Mouse (Mus musculus) CD4-positive, CD25-positive, alpha-beta regulatory T cell, adult 4 months (primary cell): ENCODE measurements around the gene Xxylt1. TPM values are rescaled to one million over a fixed set of nuclear protein-coding genes. Genes with fewer than 3 reads are reported as not detected.

Experiments
- ATAC-seq: one replicate; pipeline ENCODE4 v1.8.0; 2017
- polyA plus RNA-seq, 2 experiments: library from polyadenylated mRNA; unstranded; fragments of 100-300 nt; shearing (Covaris generic); gene quantifications; one replicate each; pipeline ENCODE4 v1.2.1; 2017

Gene Xxylt1
- polyA plus RNA-seq, 2 experiments from 2014 or later: 31.2 to 32.9 TPM

DNA sequence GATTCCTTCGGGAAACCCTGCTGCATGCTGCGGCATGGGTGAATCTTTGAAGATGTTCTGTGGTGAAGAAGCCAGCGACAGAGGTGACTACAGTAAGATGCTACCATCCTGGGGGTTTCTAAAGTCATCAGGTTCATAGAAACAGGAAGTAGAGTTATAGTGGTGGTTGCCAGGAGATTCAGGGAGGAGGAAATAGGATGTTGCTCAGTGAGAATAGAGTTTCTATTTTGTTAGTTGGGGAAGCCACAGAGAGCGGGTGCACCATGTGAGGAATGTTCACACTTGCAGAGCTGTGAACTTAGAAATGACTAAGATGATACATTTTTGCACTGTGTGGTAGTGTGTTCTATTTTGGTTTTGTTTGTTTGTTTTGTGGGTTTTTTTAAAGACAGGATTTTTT is 133.0 kb downstream of the Xxylt1 start:
- ATAC-seq: peak; percentile 75

DNA sequence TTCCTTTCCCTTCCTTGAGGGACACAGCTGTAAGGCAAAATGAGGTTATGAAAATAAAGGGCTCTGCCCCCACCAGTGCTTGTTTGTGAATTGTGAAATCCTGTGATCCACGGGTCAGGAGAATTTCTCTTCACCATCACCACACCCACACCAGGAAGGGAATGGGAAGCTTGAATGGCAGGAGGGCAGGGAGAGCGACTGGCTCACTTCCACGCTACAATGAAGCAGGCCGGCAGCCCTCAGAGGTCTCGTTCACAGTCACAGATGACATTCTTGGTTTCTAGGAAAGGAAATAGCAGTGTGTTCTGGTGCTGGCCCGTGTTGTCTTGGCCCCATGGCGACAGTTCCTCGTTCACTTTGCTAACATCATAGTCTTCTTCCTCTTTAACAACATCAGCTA is 136.3 kb downstream of the Xxylt1 start:
- no peak for ATAC-seq

DNA sequence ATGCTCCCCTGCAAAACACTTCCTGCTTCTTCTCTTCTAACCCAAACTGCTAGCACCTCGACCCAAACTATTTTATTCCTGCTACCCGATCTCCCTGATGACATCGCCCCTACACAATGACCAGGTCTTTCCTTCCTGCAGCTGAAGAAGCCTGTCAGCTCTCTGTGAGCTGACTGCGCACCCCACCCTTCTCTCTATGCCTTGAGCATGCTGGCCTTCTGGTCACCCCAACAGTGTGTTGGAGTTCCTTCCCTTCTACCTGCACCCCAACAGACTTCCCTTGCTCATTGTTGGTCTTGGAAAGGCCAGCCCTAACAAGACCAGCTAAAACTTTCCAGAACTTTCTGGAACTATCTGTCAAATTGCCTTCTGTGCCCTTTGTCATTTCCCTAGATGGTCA is 137.3 kb downstream of the Xxylt1 start:
- no peak for ATAC-seq

DNA sequence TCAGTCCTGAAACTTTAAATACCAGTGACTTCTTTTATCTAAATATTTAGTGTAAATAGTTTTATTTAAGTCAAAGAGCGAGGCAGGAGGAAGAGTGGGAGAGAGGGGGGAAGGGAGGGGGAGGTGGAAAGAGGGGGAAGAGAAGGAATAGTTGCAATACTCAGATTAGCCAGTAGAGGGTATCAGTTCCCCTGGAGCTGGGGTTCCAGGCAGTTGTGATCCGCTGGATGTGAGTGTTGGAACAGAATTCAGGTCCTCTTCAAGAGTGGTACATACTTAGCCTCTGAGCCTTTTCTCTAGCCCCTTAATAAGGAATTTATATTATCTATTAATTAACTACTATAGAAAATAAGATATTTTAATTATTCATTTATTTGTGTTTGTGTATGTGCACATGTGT is 140.5 kb downstream of the Xxylt1 start:
- no peak for ATAC-seq

DNA sequence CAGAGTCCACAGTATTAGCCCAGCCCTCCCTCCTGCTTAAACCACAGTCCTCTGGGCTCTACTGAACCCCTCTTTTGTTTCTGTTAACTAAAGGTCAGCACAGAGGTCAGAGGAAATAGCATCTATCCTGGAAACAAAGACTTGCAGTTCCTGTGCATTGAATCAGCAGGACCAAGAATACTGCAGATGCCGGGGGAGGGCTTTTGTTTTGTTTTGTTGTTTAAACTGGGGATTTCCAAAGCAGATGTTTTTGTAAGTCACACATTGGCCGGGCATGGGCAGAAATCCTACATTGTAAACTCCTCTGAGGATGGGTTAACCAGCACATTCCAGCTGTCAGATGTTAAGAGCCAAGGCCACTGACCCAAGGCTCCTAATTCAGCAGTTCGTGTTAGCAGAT is 141.3 kb downstream of the Xxylt1 start:
- ATAC-seq: no peak

DNA sequence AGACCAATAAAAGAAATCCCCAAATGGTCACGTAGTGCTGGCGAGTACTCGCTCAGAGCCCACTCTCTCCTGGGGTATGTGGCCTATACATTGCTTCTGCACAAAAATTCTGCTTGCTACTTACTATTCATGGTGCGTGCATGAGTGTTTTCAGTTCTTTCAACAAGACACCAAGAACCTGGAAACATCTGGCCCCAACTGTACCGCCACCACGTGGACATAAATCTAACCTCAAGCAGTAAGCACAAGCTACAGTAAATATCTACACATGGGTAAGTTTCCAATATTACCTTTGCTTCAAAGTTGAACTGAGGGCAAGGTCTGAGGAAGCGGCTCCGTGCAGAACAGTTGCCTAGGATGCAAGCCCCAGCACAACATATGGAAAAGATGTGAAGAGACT is 142.0 kb downstream of the Xxylt1 start:
- ATAC-seq: no peak

DNA sequence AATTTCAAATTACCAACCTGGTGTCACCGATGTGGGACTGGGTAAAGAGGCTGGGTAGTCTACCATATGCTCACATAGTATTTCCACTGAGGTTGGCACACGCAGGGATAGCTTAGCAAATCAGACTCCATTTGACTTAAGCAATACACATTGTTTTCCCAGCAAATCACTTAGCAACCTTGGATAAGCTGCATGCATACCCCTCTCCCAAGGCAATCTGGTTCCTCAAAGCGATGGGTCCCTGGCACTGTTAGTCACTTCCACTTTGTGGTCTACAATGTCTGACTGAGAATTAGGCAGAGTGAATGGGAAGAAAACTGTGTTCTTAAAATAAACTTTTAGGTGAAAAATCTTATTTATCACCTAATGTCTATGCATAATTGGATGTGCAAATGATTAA is 142.6 kb downstream of the Xxylt1 start:
- ATAC-seq: no peak

DNA sequence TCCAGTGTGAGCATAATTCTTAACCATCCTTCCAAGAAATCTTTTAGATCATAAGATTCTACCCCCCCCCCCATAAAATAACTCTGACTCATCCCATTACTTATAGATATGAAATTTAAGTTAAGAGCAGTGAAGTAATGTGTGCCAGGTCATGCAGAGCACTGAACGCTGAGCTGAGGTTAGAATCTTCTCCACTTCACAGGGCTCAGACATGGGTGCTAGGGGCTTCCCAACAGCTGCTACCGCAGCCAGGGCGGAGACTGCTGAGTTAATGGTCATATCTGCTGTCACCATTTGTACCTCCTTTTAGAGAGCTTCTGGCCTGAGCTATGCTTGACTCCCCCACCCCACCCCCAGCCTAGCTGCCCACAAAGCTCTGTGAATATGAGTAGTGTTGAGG is 143.6 kb downstream of the Xxylt1 start:
- no peak for ATAC-seq

DNA sequence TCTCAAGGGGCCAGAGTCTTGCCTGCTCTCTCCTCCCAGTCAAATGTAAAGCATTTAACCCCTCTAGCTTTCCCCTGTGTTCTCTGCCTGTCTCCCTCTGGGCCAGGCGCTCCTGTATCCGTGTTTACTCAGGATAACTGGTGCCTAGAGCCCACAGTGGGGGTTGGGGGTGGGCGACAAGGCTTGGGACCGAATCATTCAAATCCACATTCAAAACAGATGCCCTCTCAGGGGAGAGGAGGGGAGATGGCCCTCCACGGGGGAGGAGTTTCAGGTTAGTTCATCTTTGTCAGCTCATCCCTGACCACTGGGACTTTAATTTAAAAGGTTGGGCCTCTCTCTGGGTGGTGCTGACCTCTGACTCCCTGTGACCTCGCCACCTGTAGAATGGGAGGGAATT is 144.8 kb downstream of the Xxylt1 start:
- ATAC-seq: no peak

DNA sequence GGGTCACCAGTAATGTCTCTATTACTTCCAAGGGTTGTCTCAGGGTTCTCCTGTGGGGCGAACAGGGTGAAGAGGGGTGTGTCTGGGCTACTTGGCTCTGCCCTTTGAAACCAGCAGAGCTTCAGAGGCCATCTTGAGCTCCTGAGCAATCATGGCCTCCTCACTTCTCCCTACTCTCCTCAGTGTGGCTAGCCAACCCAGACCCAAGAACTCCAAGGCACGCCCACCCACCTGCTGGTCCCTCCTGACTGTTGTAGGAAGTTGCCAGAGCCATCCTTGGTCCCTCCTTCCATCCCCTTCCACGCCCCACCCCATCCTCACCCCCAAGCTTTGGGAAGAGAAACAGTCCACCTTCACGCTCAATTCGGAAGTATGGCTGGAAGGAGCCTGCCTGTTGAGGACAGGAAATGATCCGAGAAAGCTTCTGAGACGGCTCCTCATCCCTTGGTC is 145.2 kb downstream of the Xxylt1 start:
- no peak for ATAC-seq

DNA sequence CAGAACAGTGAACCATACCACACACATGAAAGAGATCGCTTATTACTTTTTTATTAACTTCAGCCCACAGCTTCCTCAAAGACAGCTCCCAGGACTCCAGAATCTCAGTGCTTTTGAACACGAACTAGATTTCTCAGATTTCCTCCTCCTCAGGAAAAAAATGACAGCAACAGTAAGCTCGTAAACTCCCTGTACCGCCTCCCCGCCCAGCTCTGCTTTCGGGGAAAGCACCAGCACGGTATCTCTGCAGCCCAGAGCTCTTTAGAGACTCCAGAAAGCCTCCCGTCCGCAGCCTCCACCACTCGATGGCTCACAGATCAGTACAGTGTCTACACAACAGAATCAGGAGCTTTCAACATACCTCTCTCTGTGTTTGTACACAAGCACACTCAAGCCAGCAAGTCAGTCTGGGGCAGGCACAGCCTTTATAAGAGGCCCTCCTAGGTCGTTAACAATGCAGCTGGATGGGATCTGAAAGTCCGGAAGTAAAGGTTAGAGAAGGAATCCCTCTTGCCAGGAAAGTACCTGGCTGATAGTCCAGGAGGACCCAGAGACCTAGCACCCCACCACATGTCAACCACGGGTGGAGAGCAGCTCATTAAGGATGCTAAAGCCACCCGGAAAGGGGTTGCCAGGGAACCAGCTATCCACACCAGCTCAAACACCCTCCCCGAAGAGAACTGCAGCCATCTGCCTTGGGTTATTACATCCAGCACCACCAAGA is 146.1 kb downstream of the Xxylt1 start:
- ATAC-seq: peak; percentile 37

DNA sequence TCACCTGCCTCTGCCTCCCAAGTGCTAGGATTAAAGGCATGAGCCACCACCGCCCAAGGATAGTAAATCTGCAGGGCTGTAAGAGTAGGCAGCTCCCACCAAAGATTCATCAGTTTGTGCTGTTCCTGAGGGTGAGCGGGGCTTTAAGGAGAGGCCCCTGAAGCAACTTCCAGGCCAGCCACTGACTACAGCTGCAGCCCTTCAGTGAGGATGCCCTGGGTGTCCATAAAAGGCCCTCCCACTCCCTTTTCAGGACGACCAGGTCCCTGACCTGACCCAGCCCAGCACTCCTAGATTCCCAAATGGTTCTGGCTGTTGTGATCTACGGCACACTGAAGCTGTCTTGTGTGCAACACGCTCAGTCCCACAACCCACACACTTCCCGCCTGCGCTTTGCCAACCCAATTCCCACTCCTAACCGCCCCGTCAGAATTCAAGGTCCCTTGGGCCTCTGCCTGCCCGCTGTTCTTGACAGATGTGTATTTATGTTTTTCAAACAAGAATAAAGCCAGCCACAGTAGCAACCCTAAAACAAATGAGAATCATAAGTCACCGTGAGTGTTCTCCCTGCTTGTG is 146.9 kb downstream of the Xxylt1 start:
- no peak for ATAC-seq

DNA sequence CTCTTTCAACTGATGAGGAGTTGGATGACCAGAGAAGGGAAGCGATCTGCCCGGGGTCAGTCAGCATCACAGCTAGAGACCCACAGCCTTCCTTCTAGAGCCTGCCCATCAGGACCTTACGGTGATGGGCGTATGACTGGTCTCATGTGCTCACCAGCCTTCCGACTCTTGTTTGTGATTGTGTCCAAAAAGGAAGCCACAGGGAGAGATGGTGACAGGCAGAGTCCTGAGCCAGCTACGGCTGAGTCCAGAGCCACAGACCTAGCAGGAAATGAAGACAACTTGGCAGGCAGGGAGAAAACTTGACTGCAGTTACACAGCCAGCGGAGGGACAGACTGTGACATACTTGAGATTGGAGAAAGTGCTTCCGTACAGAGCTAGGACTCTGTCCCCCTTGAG is 147.9 kb downstream of the Xxylt1 start:
- no peak for ATAC-seq

DNA sequence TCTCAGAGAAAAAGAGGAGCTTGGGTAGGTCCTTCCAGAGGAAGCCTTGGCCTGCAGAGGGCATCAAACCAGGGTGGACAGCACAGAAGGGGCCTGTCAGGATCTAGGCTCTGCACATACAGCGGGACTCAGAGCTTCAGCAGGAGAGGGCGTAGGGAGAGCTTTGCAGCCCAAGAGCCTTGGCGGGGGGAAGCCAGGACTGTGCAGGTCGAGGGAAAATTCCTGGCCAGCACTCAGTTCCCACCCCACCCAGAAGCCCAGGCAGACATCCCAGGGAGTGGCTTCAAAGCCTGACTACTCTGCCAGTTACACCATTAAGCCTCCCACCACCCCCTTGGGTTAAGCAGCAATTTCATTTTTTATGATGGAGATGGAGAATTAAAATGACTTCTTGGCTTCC is 148.4 kb downstream of the Xxylt1 start:
- ATAC-seq: no peak

DNA sequence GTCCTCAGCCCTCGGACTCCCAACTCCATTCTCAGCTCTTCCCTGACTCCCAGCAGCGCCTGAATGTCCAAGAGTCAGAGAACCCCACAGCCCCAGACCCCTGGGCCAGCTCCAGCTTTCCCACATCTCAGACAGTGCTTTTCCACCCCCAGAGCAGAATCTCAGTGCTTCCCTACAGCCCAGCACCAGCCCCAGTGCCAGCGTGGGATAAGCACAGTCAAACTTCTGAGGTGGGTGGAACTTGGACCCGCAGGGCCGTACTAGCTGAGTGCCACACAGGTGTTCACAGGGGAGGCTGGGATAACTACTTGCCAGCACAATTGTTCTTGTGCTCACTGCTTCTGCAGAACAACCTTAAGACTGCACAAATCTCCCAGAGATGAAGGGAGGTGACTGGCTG is 149.0 kb downstream of the Xxylt1 start:
- no peak for ATAC-seq

DNA sequence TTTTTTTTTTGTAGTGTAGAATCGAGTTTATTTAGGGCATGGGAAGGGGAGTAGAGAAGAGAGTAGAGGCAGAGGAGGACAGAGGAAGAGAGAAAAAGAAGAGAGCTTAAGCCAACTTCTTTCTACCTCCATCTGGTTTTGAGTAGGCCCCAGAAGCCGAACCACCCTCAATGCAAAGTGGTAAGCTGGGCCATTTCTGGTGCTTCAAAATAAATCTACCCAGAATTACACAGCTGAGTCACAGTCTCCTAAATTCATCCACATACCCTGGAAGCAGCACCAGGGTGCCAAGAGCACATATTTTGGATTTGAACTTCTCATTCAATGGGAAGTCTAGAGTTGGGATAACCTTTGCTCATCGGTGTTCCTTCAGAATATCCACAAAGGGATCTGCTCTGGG is 152.1 kb downstream of the Xxylt1 start:
- no peak for ATAC-seq

DNA sequence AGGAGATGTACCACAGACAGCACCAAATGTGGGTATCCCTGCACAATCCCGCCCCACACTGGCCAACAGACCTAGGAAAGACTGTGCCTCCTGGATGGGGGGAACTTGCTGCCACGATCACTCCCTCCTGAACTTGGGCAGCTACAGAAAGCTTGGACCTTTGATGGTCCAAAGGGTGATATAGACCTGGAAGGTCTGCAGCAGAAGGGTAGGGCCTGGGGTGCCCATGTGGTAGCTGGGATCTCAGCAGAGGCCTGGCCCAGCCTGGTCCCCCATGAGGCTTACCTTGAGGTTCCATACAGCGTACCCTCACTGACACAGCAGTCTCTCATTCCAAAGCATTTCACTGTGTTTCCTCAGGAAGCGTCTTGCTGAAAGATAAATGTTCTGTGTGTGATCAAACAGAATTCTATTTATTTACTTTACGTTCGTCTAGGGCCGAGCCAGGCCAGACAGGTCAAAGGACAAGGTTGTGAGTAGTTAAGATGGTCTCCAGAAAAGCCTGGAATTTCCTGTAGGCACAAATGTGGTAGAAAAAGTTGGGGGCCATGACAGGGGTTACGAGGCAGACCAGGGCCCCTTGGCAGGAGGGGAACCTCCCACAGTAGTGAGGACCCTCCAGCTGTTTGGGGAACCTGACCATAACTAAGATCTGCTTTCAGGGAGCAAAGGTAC is 153.0 kb downstream of the Xxylt1 start:
- ATAC-seq: no peak

DNA sequence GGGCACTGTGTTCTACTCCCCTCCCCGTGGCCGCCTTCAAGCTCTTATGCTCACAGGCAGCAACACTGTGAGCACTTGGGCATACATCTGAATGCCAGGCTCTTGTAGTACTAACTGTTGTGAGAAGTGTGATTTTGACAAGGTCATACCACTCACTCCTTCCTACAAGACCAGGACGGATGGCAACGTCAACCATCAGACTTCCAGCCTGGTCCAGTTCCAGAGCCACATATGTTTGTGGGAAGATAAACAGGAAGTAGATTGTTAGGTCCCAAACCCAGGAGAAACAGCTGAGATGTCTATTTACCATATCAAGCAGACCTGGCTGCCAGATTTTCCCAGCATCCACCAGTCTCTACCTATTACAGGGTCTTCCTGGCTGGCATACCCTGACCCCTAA is 155.7 kb downstream of the Xxylt1 start:
- ATAC-seq: no peak

DNA sequence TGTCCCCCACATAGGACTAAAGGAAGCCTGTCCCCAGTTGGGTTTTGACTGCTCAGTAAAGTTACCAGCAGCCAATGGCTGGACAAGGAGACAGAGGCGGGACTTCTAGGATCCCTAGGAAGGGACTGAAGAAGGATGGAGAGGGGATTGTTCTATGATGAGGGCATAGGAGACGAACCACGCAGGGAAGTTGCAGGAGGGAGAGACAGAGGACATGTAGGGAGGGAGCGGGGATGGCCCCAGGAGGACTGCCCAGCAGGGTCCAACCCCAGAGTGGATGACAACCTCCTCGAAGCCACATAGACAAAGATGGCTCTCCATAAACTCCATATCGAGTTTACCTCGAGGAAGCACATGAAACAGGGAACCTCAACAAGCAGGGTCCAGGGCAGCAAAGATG is 157.3 kb downstream of the Xxylt1 start:
- no peak for ATAC-seq

DNA sequence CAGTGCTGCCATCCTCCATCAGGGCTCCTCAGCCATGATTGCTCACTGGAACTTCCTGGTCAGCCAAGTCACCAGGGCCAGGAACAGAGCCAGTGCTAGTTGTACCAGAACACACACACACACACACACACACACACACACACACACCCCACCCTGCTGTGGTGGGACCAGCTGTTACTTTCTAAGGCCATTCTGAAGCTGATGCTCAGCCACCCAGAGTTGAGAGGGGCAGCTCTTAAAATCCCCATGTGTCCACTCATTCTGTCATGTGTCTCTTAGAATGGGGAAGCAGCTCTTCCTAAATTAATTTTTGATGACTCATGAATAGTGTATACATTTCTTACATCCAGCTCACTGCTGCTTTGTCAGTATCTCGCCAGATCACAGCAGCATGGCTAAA is 158.7 kb downstream of the Xxylt1 start:
- no peak for ATAC-seq

DNA sequence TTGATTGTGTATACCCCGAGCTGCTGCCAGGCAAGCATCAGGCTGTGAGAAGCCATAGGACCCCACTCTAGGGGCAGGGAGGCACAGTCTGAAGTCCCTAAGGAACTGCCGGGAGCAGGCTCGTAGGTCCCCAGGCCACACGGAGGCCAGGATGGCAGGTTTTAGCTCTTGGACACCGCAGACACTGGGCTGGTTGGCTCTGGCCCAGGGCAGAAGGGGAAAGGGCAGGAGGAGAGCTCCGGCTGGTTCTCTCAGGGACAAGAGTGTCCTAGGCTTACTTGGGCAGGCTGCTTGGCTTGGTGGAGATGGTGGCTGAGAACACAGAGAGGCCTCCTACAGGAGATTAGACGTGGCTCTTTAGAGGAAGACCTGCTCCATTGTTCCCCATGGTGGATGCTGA is 162.4 kb downstream of the Xxylt1 start:
- no peak for ATAC-seq

DNA sequence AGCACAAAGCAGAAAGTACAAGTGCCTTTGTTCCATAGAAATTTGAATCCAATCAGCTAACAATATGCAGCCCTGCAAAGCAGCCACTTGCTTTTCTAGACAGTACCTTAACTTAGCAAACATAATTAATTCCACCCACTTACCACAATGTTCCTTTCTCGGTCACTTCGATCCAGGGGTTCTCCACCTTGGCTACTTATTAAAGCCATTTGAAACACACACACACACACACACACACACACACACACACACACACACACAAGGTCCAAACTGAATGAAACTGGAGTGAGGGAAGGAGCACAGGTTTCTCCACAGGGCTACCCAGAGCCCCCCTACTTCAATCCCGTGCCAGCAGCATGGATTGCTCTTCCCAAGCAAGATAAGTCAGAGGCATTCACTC is 164.3 kb downstream of the Xxylt1 start:
- no peak for ATAC-seq

DNA sequence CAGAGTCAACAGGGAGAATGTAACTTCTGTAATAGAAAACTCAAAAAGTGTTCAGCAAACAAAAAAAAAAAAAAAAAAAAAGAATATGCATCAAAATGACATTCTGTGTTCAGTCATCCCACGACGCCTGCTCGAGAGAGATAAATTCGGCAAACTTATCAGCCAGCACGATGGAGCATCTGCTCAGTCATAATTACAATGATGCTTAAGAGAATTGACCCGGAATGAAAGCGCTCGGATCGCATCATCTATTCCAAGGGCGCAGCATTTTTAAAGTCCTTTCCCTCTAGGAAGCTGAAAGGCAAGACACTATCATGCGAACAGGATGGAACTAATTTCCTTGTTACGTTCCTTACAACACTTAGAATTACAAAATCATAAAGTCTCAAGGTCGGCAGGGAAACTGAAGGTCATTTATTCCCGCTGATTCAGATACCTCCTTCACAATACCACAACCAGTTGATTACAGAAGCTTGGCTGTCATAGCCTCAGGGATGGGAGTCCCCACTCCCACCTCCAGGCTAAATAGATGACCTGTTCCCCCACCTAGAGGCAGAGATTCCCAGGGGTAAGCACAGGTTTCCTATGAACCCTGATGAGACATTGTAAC is 165.5 kb downstream of the Xxylt1 start:
- ATAC-seq: no peak
